Mouse (Mus musculus) layer of hippocampus, postnatal 36 days (tissue): ENCODE results near the gene Dnah9. TPM values are rescaled to one million over a fixed set of nuclear protein-coding genes. Genes with fewer than 3 reads are reported as not detected.
A peak's percentile ranks its signal among the peaks of the same experiment; 100 is the strongest.

Experiments used
- DNase-seq, 2 experiments: peaks; one replicate each; pipeline ENCODE4 v3.0.0; 2022
- total RNA-seq, 2 experiments: library from RNA; stranded (reverse); gene quantifications; 2 replicates each; pipeline ENCODE4 v1.2.3; 2021

Dnah9 gene
- total RNA-seq = 10 to 100 TPM; 15.6 to 16.4 TPM

- DNase-seq = peak; percentile 88 to 90
These were observed at the start of gene Dnah9 for GRCm38 (mm10) chr11:66167801-66168651. TSS of gene Dnah9 (minus strand) at chr11:66168551.

GRCm38 (mm10) chr11:66188627-66189287, 20.4 kb upstream of the Dnah9 start:
- DNase-seq = peak in 1 of 2 experiments; percentile 26

- peak; percentile 37 to 46 for DNase-seq
These were observed 19.8 kb upstream of the Dnah9 start for GRCm38 (mm10) chr11:66188146-66188545.

GRCm38 (mm10) chr11:66177781-66178180, 9.4 kb upstream of the Dnah9 start:
- DNase-seq = no peak

GRCm38 (mm10) chr11:66164022-66164421, 4.3 kb downstream of the Dnah9 start:
- DNase-seq = no peak

GRCm38 (mm10) chr11:66140631-66141252, 27.6 kb downstream of the Dnah9 start:
- DNase-seq = no peak

- DNase-seq = peak; percentile 8 to 23
These were observed 33.5 kb downstream of the Dnah9 start for GRCm38 (mm10) chr11:66134826-66135225.

GRCm38 (mm10) chr11:66126150-66126549, 42.2 kb downstream of the Dnah9 start:
- DNase-seq = no peak

GRCm38 (mm10) chr11:66124496-66124895, 43.9 kb downstream of the Dnah9 start:
- DNase-seq = no peak

GRCm38 (mm10) chr11:66122017-66122416, 46.3 kb downstream of the Dnah9 start:
- DNase-seq = peak; percentile 53 to 67

- DNase-seq = peak in 1 of 2 experiments; percentile 8
These were observed 84.6 kb downstream of the Dnah9 start for GRCm38 (mm10) chr11:66083663-66084254.

GRCm38 (mm10) chr11:66072921-66073320, 95.4 kb downstream of the Dnah9 start:
- peak; percentile 59 to 60 for DNase-seq

- no peak for DNase-seq
These were observed 109.4 kb downstream of the Dnah9 start for GRCm38 (mm10) chr11:66058956-66059355.

GRCm38 (mm10) chr11:66051294-66051693, 117.1 kb downstream of the Dnah9 start:
- DNase-seq = no peak

GRCm38 (mm10) chr11:66049146-66049545, 119.2 kb downstream of the Dnah9 start:
- no peak for DNase-seq

- DNase-seq = no peak
These were observed 121.7 kb downstream of the Dnah9 start for GRCm38 (mm10) chr11:66046594-66047193.

GRCm38 (mm10) chr11:66043635-66044034, 124.7 kb downstream of the Dnah9 start:
- DNase-seq = no peak

GRCm38 (mm10) chr11:66042531-66042930, 125.8 kb downstream of the Dnah9 start:
- DNase-seq = no peak

GRCm38 (mm10) chr11:66025728-66026127, 142.6 kb downstream of the Dnah9 start:
- no peak for DNase-seq

- no peak for DNase-seq
These were observed 192.5 kb downstream of the Dnah9 start for GRCm38 (mm10) chr11:65975871-65976270.

GRCm38 (mm10) chr11:65930796-65931195, 237.6 kb downstream of the Dnah9 start:
- peak; percentile 62 to 63 for DNase-seq

GRCm38 (mm10) chr11:65930359-65930758, 238.0 kb downstream of the Dnah9 start:
- no peak for DNase-seq
